Mouse (Mus musculus) kidney, adult 8-10 months (tissue): ENCODE measurements around the gene Selenoi.

Experiments used
- DNase-seq, 2 experiments: peaks; one replicate each; pipeline ENCODE4 v3.0.0; 2022

Selenoi gene

DNA sequence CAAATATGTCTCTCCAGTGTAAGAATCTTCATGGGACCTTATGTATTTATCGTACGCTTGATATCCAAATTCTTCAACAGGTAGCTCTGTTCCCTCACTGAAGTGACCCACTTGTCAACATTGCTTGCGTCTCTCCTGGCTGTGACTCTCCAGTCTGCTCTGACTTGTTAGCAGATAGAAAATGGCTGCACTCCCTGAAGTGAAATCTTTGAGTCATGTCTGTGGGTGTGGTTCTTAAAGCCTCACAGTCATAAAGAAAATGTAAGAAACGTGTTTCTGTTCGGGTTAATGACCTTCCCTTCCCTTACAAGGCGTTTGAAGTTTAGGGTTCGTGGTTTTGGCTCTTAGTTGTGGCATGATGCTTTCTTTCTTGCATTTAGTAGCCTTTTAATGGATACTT lies 8.2 kb downstream of the Selenoi start:
- no peak for DNase-seq

DNA sequence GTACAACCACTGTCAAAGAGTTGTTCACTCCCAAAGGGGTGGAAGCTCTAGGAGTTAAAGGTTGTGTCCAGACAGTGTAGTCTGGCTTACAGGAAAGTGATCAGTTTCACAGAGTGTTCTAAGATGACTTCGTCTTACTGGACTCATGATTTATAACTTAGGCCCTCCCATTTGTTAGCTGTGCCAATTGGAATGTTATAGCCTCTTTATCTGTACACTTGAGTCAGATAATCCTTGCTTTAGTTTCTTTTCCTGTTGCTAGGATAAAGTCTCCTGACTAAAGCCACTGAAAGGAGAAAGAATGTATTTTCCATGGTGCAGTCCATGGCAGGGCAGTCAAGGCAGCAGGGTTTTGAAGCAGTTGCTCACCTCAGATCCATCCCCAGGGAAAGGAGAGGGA lies 10.0 kb downstream of the Selenoi start:
- DNase-seq: no peak

DNA sequence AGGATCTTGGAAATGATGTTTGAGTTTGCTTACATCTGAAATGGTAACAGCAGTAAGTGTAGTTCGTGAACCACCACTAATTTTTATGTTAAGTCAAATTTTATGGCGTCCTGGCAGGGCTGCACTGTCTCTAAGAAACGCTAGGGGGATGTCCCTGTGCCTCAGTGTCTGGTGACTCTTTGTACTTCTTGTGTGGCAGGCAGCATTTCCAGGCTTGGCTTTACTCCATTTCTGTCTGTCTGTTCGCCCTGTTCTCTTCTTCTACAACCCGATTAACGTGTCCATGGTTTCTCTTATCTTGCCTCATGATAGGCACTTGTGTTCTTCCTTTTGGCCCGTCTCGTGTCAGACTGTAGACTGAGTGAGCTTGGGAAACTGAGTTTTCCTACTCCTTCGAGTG lies 11.4 kb downstream of the Selenoi start:
- no peak for DNase-seq

DNA sequence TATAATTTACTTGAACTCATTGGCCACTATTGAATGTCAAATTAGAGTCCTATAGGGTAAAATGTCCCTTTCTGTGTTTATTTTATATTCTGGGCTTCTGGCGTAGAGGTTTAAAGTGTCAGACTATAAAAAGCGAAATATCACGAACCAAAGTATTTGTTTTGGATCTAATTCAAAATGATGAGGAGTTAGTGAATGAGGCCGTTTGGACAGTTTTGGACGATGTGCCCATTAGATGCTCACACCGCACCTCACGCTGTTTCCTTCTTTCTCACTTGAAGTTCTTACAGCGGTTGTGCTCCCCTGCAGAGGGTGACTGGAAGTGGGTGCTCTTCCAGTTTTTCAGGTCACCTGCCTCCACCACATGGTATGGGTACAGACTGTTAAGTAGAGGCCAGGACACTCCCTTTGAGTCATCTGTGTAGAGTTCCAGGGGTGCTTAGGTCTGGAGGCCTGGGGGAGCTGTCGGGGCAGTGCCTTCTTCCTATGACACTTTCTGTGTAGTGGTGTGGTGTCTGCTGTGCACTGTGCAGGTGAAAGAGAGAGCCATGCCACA lies 13.6 kb downstream of the Selenoi start:
- DNase-seq: no peak

DNA sequence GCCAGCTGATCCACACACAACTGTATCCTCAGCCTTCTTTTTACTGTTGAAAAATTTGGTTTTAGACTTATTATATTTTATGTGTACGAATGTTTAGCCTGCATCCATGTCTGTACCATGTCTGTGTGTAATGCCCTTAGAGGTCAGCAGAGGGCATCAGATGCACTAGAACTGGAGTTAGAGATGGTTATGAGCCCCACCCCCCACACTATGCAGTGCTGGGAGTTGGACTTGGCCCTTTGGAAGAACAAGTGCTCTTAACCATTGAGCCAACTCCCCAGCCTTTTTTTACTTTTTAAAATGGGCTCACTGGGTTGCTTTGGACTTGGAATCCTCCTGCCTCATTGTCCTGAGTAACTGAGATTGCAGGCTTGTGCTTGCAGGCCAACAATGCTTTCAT lies 15.3 kb downstream of the Selenoi start:
- DNase-seq: peak in 1 of 2 experiments; percentile 21

DNA sequence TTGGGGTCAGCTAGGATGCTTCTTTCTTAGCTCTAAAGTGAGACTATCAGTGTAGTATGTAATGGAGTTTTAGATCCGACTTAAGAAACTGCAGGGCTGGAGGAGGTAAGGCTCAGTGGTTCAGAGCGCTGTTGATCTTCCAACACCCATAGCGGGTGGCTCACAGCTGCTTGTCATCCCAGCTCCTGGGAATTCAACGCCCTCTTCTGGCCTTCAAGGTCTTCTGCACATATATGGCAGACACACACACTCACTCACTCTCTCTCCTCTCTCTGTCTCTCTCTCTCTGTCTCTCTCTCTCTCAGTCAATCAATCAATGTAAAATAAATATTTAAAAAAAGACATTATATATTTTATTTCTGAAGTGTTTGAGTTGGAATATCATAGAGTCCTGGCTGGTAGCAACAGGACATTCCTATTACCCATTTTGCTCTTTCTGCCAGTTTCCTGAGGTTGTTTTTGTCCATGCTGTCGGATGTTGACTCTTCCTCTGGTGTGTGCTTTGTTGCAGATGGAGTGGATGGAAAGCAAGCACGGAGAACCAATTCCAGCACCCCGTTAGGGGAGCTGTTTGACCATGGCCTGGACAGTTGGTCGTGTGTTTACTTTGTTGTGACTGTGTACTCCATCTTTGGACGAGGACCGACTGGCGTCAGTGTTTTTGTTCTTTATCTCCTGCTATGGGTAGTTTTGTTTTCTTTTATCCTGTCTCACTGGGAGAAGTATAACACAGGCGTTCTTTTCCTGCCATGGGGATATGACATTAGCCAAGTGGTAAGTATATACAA lies 23.4 kb downstream of the Selenoi start:
- no peak for DNase-seq

DNA sequence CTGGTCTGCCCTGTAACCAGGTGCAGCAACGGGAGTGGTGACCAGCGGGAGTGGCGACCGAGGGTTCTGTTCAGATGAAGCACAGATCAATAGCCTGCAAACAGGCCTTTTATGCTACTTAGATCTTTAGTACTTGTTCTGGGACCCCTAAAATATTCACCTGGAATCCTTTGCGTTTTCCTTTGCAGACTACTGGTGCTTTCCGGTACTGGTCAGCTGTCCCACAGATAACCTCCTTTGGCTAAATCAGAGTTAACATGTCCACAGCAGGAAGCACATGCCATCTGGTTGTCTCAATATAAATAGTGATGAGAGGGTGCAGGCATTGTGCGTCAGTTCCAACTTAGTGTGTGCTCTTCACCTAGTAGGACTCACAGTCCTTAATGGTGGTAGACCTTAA lies 26.4 kb downstream of the Selenoi start:
- no peak for DNase-seq

DNA sequence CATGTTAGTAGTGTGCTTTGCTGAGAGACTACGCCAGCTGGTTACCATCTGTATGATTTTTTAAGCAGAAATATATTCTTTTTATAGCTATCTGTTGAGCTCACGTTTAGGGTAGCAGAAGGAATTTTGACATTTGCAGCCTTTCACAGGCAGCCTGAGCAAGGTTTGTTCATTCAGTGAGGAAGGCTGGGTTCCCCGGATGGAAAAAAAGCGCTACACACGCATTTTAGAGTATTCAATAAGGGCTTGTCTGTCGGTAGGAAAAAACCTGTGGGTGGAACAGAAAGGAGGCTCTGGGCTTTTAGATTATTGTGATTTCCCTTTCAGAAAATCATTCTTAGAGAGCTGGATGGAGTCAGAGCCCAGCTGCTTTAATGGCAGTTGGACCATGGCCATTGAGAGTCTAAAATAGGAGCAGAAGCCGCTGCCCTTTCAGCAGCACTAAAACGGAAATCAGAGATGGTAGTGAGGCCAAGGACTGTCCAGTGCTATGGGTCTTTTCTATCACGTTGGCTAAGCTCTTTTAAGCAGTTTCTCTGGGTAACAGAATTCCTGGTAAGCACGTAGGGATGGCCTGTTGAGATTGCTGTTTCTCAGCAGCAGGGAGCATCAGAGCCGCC lies 38.3 kb downstream of the Selenoi start:
- DNase-seq: no peak

DNA sequence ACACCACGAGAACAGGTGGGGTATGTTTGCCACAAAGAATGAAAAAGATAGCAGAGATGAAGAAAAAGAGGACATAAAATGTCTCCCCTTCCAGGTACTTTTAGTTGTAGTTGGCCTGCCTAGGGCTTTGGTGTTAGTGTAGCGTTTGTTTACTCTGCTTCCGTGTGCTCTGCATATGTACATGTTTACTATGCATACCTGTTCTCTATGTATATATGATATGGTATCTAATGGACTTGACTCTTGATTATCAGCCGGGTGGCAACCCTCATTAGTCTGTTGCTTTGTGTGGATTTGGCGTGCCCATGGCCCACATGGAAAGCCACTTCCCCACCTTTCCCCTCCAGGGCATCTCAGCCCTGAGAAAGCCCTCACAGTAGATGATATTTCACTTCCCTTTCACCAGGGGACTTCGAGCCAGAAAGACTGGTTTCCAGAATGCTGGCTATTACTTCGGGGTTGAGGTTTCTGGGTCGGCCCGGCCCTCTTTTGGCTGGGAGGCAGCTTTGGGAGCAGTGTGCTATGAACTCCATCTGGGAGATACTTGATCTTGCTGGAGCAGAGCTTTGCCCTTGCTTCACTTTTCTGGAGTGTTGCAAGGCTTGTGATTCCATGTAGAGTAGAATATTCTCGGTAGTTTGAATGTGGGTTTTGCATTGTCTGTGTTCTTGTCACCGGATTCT lies 39.4 kb downstream of the Selenoi start:
- no peak for DNase-seq

DNA sequence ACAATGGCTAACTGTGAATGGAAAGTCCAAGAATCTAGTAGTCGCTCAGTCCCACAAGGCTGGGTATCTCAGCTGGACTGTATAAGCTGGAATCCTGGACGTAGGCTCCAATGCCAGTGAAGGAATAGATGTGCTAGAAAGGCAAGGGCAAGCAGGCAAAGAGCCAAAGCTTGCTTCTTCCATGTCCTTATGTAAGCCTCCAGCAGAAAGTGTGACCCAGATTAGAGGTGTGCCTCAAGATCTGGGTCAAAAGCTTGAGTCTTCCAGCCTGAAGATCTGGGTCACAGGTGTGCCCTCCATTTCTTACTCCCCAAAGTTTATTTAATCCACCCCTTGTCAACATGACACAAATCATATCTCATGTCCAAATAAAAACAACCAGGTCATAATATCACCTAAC lies 44.0 kb downstream of the Selenoi start:
- no peak for DNase-seq

DNA sequence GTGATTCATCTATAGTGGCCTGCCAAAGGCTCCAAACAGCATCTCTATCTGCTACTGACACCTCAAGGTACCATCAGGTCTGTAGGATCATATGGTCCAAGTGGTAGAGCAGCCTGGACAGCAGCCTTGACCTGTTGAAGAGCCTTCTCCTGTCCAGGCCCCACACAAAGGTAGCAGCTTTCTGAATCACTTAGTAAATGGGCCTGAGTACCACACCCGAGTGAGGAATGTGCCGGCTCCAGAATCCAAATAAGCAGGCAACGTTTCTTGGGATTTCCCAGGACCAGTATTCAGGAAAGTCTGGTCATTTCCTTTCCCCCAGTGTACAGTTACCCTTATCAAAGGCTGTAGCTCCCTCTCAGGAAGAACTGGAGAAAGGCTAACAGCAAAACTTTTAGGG lies 46.6 kb downstream of the Selenoi start:
- DNase-seq: no peak

DNA sequence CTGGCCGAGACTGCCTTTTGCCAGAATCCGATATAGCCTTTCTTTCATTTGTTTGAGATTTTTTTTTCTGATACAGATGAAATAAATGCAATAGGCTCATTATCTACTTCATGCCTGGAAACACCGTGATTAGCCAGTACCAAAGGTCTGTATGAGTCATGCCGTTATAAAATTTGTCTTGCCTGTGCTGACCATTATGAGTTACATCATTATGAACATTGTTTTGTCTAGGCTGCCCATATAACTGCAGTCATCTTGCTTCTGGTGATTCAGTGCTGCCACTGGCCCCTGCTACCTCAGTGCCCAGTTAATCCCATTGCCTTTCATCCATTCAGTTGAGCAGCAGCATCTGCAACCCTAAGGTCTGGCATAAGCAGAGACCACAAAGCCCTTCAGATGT lies 47.1 kb downstream of the Selenoi start:
- no peak for DNase-seq

DNA sequence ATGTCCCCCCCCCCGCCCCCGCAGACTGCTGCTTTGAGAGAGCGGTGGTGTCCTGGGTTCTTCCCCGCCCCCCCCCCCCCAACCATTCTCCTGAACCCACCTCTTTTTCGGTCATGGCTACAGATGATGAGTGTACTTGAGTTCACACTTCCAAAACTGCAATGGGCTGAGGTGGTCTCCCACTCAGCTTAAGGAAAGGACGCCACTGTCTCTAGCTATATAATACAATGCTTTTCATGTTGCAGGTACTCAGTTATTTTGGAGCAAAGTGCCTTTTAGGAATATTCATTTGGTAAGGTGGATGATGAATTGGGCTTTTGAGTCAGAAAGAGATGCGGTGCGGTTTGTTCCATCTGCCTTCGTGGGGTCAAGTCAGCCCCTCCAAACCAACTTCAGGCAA lies 48.5 kb downstream of the Selenoi start:
- DNase-seq: no peak

DNA sequence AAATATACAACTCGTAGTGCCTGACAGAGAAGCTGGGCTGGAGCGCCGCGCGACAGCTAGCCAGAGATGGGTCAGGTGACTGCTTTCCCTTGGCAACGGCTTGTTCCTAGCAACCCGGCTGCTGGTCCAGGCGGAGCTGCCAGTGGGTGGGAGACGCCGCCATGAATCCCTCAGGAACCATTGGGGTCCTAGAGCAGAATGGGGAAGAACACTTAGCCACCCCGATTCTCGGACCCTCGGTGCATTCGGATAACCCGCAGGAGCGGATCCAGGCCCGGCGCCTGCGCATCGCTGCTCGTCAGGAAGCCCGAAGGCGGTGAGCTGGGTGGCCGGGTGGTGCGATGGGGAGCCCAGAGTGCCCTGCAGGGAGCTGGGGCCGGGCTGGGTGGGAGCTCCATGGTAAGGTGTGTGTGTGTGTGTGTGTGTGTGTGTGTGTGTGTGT lies 48.9 kb downstream of the Selenoi start, which contains the start of gene Drc1:
Gene Drc1 (plus strand): TSS at position 98 of the 442 bp plus-strand sequence.
- DNase-seq: no peak

DNA sequence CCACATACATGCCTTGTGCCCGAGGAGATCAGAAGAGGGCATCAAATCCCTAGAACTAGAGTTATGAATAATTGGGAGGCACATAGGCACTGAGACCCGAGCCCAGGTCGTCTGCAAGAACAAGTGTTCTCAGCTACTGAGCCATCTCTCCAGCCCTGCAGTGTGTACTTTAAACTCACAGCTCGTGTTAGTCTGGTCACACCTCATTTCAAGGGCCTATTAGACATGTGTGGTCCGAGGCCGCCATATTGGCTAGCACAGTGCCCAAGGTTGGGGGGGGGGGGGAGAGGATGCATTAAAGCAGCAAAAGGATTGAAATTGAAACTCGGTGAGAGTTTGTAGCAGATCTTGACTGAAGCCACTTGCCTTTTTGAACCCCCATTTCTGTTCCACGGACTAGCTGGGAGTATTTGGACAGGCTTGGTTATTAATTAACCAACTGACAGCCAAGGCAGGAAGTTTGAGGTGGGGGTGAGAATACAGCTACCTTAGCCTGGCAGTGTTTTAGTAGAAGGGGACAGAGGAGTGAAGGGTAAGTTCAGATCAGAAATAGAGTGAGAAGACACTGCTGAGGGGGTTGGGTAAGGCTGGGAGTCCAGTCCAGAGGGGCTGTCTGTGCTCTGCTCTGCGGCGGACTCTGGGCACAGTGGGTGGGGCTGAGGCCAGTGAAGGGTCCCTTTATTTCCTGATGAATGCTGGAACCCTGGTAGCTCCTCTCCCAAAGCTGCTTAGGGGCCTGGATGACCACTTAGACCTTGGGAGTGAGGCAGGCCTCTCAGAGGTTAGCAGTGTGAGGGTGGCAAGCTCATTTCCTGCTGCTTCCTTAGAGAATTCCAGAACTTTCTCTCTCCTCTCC lies 53.8 kb downstream of the Selenoi start:
- no peak for DNase-seq

DNA sequence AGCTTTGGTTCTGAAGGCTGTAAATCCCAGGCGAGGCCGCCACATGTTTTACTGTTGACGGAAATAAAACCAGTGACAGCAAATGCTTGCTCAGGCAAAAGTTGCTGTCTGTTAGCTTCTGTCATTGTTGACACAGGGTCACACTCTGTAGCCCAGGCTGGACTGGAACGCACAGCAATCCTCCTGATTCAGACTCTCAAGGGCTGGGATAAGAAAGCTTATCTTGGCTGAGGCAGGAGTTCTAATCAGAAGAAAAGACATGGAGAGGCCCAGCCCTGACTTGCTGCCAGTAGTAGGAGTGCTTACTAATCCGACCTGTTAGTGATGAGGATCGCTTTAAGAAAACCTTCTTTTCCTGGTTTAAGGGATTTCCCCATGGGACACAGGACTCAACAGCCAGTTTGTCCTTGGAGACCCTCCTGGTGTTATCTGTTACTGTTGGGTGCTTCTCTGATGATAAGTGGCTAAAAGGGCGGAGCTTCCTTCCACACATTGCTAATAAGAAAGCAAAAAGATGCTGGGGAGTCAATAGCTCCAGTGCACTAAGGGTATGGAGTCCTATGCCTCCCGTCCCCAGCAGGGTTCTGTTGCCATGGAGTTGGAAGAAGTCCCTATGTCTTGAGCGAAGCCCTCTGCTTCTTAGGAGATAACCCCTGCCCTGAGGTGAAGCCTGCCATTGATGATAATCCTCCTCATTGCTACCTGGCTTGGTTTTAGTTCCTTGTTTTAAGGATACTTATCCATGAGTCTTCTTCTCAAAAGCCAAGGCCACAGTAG lies 54.9 kb downstream of the Selenoi start:
- DNase-seq: no peak
